Mouse (Mus musculus): Measurements from ENCODE around the gene Dnal4. TPM values are rescaled to one million over a fixed set of nuclear protein-coding genes. Genes with fewer than 3 reads are reported as not detected.

The Dnal4 gene
- polyA plus RNA-seq, 2 experiments from 2014 or later, result 5.3 to 6.9 TPM

DNA sequence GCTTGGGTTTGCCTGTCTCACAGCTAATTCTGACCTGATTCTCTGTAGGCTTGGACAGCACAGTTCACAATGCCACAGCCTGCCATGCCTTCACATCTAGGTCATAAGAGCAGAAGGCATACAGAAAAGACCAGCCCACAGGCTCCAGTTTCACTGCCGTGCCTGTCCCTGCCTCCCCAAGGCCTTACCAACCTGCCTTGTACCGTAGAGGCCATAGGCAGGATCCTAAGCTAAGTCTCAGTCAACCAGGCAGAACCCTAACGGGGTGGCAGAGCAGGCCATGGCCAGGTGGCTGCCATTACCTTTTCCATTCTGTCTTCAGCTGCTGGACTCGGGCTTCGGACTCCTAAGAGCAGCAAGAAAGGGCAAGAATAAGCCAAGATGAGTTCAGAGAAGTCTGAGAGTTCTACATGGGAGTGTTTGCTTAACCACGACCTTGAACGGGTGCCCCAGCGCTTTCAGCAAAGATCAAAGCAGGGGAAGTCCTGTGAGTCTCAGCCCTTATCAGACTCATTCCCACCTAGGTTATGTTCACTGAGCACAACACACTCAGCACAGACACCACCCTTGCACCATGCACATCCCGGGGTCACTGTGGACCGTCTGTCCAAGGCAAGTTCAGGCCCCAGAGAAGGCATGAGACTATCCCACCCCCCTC lies 48.8 kb downstream of the Dnal4 start:
- ATAC-seq, result peak; percentile 91

DNA sequence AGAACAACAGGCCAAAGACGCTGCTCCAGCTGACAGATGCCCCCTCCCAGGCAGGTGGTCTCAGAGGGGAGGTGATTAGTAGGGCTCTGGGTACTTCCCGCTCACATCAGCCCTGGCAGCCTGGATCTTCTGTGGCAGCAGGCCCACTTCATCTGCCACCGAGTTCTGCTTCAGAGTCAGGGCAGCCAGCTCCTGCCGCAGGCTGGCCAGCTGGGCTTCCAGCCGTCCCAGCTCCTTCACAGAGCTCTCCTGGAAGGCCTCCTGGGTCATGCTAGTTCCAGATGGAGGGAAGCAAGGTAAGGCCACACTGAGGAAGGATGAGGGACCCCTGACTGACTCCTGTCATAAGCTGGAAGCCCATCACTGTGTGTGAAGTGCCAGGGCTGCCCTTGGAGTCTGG lies 49.3 kb downstream of the Dnal4 start:
- ATAC-seq, result no peak

DNA sequence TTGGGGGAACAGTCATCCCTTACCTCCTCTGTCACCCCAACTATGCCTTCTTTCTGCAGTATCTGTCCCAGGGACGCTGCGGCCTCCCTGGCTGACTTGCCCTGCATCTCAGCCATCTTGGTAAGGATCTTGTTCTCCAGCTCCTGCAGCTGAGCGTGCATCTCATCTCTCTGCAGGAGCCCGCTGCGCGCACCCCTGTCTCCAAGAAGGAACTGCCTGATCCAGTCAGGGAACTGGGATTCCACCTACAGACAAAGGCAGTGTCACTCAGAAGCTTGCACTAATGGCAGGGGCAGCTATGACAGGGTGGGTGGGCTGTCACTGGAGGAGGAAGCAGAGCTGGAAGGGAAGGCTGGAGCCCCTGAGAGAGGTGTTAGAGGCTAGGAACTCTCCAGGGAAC lies 49.8 kb downstream of the Dnal4 start:
- ATAC-seq, result no peak

DNA sequence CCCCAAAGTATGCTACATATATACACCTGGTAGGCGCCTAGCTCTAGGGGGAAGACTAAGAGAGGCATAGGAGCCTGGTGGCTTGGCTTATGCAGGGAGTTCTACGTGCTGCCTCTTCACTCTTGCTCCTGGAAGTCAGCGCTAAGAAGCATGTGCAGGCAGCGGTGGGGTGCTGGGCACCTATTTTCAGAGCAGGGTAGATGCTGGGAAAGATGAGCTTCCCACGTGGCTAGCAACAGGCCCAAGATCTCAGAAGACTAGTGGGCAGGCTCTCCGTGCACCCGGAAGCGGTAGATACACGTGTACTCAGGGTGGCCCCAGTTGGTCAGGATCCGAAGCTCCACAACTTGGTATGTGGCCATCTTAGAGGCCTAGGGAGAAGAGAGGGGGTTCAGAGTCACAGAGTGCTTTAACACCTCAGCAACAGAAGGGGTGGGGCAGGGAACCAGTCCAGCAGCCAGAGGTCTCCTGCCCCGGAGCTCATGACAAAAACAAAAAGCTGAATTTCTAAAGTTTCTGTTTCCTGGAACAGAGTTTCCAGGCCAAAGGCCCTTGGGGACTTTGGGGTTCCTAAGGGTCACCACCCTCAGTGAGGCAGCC lies 52.4 kb downstream of the Dnal4 start:
- no peak for ATAC-seq

DNA sequence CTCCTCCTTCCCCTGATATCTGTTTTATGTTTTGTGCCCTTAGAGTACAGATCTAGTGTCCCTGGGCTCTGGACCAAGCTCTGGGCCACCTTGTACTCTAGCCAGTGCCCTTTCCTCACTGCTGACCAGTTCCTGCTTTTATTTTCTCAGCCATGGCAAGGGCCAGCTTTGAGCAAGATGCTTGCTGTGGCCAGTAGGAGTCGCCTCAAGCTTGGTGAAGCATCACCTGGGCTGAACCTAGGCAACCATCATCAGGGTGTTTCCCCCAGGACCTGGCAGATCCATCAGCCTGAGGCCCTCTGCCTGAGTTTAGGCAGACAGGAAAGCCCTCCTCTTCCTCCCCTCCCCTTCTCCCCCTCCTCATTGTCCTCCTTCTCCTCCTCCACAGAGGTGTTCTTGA lies 54.2 kb downstream of the Dnal4 start:
- peak; percentile 79 for ATAC-seq

DNA sequence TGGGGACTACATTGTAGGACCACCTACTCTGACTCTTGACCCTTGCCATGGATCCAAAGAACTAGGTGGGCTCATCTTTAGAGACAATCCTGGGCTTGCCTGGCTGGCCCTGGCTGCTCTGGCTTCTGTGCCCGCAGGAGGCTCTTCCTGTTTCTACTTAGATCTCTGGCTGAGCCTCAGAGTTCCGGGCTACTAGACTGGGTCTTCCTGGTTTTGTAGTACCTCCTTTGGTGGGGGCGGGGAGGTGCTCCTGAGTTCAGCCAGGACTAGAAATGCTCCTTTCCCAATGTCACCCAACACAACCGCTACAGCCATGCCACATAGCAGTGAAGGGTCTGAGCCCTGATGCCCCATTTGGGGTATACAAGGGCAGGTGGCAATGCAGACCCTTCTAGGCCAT lies 56.9 kb downstream of the Dnal4 start:
- no peak for ATAC-seq

DNA sequence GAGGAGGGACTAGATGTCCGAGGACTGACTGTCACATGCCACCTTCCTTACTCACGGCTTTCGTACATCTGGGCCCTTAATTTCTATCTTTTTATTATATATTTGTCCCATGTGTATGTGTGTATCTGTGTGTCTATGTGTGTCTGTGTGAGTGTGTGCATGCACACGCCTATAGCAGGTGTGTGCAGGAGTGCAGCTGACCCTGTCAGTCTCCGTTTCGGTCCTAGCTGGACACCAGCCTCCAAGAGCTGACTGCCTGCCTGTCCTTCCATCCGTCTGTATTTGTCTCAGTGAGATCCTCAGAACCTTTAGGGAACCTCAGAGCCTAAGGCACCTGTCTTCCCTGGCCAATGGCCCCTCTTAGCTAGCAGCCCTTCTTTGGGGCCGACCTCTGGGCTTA lies 57.4 kb downstream of the Dnal4 start:
- no peak for ATAC-seq

DNA sequence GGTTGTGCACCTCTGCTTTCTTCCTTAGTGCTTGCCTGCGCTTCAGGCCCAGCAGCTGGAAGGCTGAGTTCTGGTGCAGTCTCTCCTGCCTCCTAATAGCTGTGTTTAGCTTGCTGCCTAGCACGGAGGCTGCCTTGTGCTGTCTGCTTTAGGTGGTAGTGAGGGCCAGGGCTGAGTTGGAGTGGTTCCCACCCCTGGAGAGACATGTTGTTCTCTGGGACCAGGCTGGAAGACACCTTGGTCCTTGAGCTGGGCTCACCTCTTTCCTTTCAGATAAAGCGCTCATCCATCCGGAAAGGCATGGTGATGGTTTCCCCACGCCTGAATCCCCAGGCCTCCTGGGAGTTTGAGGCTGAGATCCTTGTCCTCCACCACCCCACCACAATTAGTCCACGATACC lies 60.9 kb downstream of the Dnal4 start:
- no peak for ATAC-seq

DNA sequence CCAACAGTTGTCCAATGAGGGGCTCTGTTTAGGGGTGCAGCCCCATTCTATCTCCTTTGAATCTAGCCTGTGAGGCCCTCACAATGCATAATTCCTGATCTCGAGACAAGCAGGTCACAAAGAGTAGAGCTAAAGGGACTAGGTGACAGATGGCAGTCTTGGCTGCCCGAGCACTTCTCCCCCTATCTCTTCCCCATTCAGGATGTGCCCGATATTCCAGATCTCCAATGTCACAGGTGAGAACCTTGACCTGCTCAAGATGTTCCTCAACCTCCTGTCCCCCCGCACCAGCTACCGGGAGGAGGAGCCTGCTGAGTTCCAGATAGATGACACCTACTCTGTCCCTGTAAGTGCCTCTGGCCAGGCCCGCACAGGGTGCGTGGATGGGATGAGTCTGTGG lies 62.0 kb downstream of the Dnal4 start:
- no peak for ATAC-seq

Other genes with a start within 250 kb of the Dnal4 start
- gene Ddx17, start 231.1 kb downstream of the Dnal4 start, polyA plus RNA-seq (2017; shearing (Covaris generic)), result 10 to 100 TPM; 28.3 to 33.9 TPM
- not detected for gene Dmc1, start 172.7 kb downstream of the Dnal4 start, polyA plus RNA-seq (2017; shearing (Covaris generic))
- under 1 TPM in 1 of 2 experiments, not detected in 1; 0.26 TPM for gene Fam227a, start 118.9 kb downstream of the Dnal4 start, polyA plus RNA-seq (2017; shearing (Covaris generic))
- 10 to 100 TPM; 16.2 to 17.6 TPM for gene Cby1, start 118.7 kb downstream of the Dnal4 start, polyA plus RNA-seq (2017; shearing (Covaris generic))
- 100 to 1,000 TPM; 217 to 224 TPM for gene Tomm22, start 107.0 kb downstream of the Dnal4 start, polyA plus RNA-seq (2017; shearing (Covaris generic))
- gene Josd1, start 89.9 kb downstream of the Dnal4 start, polyA plus RNA-seq (2017; shearing (Covaris generic)), result 1 to 10 TPM; 2.9 to 3.6 TPM
- 10 to 100 TPM; 21.2 to 24.9 TPM for gene Gtpbp1, start 87.0 kb downstream of the Dnal4 start, polyA plus RNA-seq (2017; shearing (Covaris generic))
- gene Sun2, start 35.3 kb downstream of the Dnal4 start, polyA plus RNA-seq (2017; shearing (Covaris generic)), result 10 to 100 TPM; 12.7 to 14.3 TPM
- gene Nptxr, start 26.9 kb upstream of the Dnal4 start, polyA plus RNA-seq (2017; shearing (Covaris generic)), result under 1 TPM; 0.09 to 0.11 TPM
- not detected for gene Npcd, start 56.4 kb upstream of the Dnal4 start, polyA plus RNA-seq (2017; shearing (Covaris generic))
- gene Cbx6, start 56.8 kb upstream of the Dnal4 start, polyA plus RNA-seq (2017; shearing (Covaris generic)), result 10 to 100 TPM in 1 of 2 experiments, 1 to 10 TPM in 1; 8.4 to 15.1 TPM
- 100 to 1,000 TPM; 505 to 519 TPM for gene Apobec3, start 113.8 kb upstream of the Dnal4 start, polyA plus RNA-seq (2017; shearing (Covaris generic))
- 10 to 100 TPM; 21.9 to 30.3 TPM for gene Cbx7, start 193.3 kb upstream of the Dnal4 start, polyA plus RNA-seq (2017; shearing (Covaris generic))
- gene Pdgfb, start 237.1 kb upstream of the Dnal4 start, polyA plus RNA-seq (2017; shearing (Covaris generic)), result 1 to 10 TPM in 1 of 2 experiments, under 1 TPM in 1; 0.68 to 1.1 TPM

Measured in activated CD4-positive, CD25-positive, alpha-beta regulatory T cell, adult 4 months (primary cell).